Mouse (Mus musculus): ENCODE measurements around the gene Ppp1r36. TPM values are rescaled to one million over a fixed set of nuclear protein-coding genes. Genes with fewer than 3 reads are reported as not detected.

Gene Ppp1r36
- polyA plus RNA-seq, 1 experiment from 2014 or later, result 2.7 TPM

GRCm38 (mm10) chr12:76463391-76463790, 46.1 kb downstream of the Ppp1r36 start:
- no peaks in the 10 kb centered on the region for H3K4me1 ChIP-seq
- H3K27ac ChIP-seq, result no peak overlapping the region
- H3K9ac ChIP-seq, result no peak overlapping the region
- H3K4me2 ChIP-seq (replicated peaks), result no peak overlapping the region
- H3K36me3 ChIP-seq, result no peaks in the 10 kb centered on the region
- no peaks in the 10 kb centered on the region for H3K9me3 ChIP-seq (replicated peaks)
- H3K27me3 ChIP-seq, result no peaks in the 10 kb centered on the region
- no peak overlapping the region for H3K4me3 ChIP-seq
- WGBS, result 90% methylated on average over 8 of the region's 9 CpGs
- ATAC-seq (ENCODE audit: low FRiP score), result no peak

- H3K4me1 ChIP-seq, result no peaks in the 10 kb centered on the region
- H3K36me3 ChIP-seq, result no peaks in the 10 kb centered on the region
- no peak overlapping the region for H3K4me2 ChIP-seq (replicated peaks)
- no peaks in the 10 kb centered on the region for H3K27me3 ChIP-seq
- H3K27ac ChIP-seq, result no peak overlapping the region
- H3K9me3 ChIP-seq (replicated peaks), result no peaks in the 10 kb centered on the region
- 80% methylated on average over 12 of the region's 12 CpGs for WGBS
- no peak overlapping the region for H3K4me3 ChIP-seq
- no peak for ATAC-seq (ENCODE audit: low FRiP score)
- no peak overlapping the region for H3K9ac ChIP-seq
Observed at GRCm38 (mm10) chr12:76464651-76465252, 47.4 kb downstream of the Ppp1r36 start.

DNA sequence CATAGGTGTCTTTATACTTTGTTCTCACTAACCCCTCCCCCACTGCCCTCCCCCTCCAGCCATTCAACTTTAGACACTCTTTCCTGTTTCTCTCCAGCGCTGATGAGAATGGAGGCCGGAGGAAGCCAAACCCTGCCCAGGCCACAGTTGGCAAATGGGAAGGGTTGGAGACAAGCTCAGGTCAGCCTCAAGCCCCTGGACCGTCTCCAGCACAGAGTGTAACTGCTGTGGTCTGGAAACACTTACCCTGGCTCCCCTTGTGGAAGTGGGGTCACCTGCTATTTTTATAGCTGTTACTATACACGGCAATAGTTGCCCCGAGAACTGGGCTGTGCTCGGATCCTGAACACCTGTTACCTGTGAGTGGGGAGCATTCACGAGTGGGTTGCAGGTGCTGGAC, 49.3 kb downstream of the Ppp1r36 start:
- Histone ChIP-seq H3K36me3 (no peaks in the 10 kb centered on the region), H3K4me1 (no peaks in the 10 kb centered on the region), H3K27me3 (no peaks in the 10 kb centered on the region), H3K9ac (no peak overlapping the region), H3K9me3 (replicated peaks) (no peaks in the 10 kb centered on the region), H3K4me3 (no peak overlapping the region), H3K4me2 (replicated peaks) (no peak overlapping the region), H3K27ac (no peak overlapping the region)
- 81% methylated on average over 7 of the region's 7 CpGs for WGBS
- ATAC-seq (ENCODE audit: low FRiP score), result no peak

- H3K9me3 ChIP-seq (replicated peaks), result no peaks in the 10 kb centered on the region
- no peaks in the 10 kb centered on the region for H3K4me1 ChIP-seq
- no peak overlapping the region for H3K4me2 ChIP-seq (replicated peaks)
- H3K27me3 ChIP-seq, result no peaks in the 10 kb centered on the region
- no peak overlapping the region for H3K9ac ChIP-seq
- 73% methylated on average over 7 of the region's 7 CpGs for WGBS
- H3K4me3 ChIP-seq, result no peak overlapping the region
- no peak for ATAC-seq (ENCODE audit: low FRiP score)
- no peak overlapping the region for H3K27ac ChIP-seq
- H3K36me3 ChIP-seq, result no peaks in the 10 kb centered on the region
Observed at GRCm38 (mm10) chr12:76467256-76467655, 49.9 kb downstream of the Ppp1r36 start.

DNA sequence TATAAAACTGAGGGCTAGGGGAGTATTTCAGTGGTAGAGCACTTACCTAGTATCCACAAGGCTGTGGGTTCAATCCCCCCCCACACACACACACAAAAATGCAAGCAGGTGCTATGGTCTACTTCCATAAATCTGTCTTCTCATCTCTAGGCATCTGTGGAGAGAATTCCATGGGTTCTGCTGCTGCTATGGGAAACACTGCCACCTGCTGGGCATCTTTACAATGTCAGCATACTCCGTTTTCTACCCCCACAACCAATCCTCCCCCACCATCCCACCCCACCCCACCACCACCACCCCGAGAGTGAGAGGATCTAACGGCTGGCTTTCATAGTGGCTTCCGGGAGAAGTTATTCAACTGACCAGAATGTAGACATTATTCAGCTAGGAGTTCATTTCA, 54.7 kb downstream of the Ppp1r36 start:
- no peak for ATAC-seq (ENCODE audit: low FRiP score)

DNA sequence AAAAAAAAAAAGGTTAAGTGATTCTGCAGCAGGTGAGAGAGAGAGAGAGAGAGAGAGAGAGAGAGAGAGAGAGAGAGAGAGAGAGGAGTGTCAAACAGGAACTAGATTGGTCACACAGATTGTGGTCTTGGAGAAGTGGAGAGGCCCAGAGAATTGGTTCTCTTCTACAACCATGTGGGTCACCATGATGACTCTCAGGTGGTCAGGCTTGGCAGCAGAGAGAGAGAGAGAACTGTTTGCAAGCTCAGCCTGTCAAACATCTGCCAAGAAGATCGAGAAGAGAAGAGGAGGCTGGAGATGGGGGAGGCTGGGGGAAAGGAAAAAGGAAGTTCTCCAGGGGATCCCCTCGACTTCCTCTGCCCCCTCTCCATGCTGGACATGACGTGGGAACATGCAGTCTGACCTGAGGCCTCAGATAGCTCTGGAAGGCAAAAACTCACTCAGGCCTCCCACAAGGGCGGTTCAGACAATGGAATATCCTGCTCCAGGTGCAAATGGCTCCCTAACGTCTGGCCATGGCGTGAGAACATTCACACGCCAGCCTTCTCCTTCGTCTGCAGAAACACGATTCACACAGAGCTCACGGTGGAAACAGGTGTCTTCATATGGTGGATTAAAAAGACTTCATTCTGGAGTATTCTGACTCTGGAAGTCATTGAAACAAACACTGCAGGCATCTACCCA, 56.4 kb downstream of the Ppp1r36 start:
- Histone ChIP-seq H3K27ac (no peak overlapping the region), H3K27me3 (no peaks in the 10 kb centered on the region), H3K4me3 (no peak overlapping the region), H3K4me1 (no peaks in the 10 kb centered on the region; the same call in 1 of the 2 replicates), H3K36me3 (no peaks in the 10 kb centered on the region), H3K9me3 (replicated peaks) (no peaks in the 10 kb centered on the region), H3K9ac (no peak overlapping the region), H3K4me2 (replicated peaks) (no peak overlapping the region)
- no peak for ATAC-seq (ENCODE audit: low FRiP score)
- WGBS, result 81% methylated on average over 10 of the region's 10 CpGs

More for the DNA sequence above, 54.7 kb downstream of the Ppp1r36 start:
- Histone ChIP-seq H3K9ac (no peak overlapping the region), H3K4me2 (replicated peaks) (no peak overlapping the region), H3K27me3 (no peaks in the 10 kb centered on the region), H3K36me3 (no peaks in the 10 kb centered on the region), H3K27ac (no peak overlapping the region), H3K4me1 (no peaks in the 10 kb centered on the region), H3K9me3 (replicated peaks) (no peaks in the 10 kb centered on the region), H3K4me3 (no peak overlapping the region)
- WGBS, result 14% methylated on average over 4 of the region's 4 CpGs

DNA sequence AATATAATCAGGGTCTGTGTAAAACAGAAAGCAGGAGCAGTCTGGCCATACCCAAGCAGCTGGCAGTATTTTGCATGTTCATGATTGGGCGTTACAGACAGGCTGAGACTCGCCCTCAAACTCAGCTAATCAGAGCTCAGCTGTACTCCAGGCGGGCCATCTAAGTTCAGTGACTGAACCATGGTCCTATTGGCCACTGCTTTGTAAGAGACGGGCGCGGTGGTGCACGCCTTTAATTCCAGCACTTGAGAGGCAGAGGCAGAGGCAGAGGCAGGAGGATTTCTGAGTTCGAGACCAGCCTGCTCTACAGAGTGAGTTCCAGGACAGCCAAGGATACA, 56.9 kb downstream of the Ppp1r36 start:
- H3K27ac ChIP-seq, result no peak overlapping the region
- 89% methylated on average over 8 of the region's 8 CpGs for WGBS
- H3K9ac ChIP-seq, result no peak overlapping the region
- no peaks in the 10 kb centered on the region; the same call in 1 of the 2 replicates for H3K4me1 ChIP-seq
- no peaks in the 10 kb centered on the region for H3K36me3 ChIP-seq
- H3K4me2 ChIP-seq (replicated peaks), result no peak overlapping the region
- no peak overlapping the region for H3K4me3 ChIP-seq
- H3K9me3 ChIP-seq (replicated peaks), result no peaks in the 10 kb centered on the region
- ATAC-seq (ENCODE audit: low FRiP score), result no peak
- H3K27me3 ChIP-seq, result no peaks in the 10 kb centered on the region

DNA sequence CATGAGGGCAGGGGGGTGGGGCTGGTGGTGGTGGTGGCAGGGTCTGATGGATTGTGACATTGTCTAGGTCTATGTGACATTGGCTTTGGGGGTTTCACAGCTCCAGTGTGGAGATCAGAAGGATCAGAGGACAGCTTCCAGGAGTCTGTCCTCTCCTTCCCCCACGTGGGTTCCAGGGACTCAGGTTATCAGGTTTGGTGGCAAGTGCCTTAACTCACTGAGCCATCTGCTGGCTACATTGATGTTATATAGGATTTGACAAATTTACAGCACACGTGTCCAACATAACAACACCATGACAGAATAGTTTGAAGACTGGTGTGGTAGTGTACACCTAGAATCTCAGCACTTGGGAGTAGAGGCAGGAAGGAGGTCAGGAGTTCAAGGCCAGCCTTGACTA, 57.5 kb downstream of the Ppp1r36 start:
- no peak overlapping the region for H3K27ac ChIP-seq
- no peak for ATAC-seq (ENCODE audit: low FRiP score)
- H3K36me3 ChIP-seq, result no peaks in the 10 kb centered on the region
- H3K4me1 ChIP-seq, result no peaks in the 10 kb centered on the region; the same call in 1 of the 2 replicates
- H3K4me3 ChIP-seq, result no peak overlapping the region
- no peaks in the 10 kb centered on the region for H3K9me3 ChIP-seq (replicated peaks)
- H3K27me3 ChIP-seq, result no peaks in the 10 kb centered on the region
- H3K9ac ChIP-seq, result no peak overlapping the region
- WGBS, result 45% methylated on average over 2 of the region's 2 CpGs
- H3K4me2 ChIP-seq (replicated peaks), result no peak overlapping the region

GRCm38 (mm10) chr12:76476146-76476545, 58.8 kb downstream of the Ppp1r36 start:
- Histone ChIP-seq H3K27ac (no peak overlapping the region), H3K36me3 (no peaks in the 10 kb centered on the region), H3K9me3 (replicated peaks) (no peaks in the 10 kb centered on the region), H3K9ac (no peak overlapping the region), H3K4me2 (replicated peaks) (no peak overlapping the region), H3K27me3 (no peaks in the 10 kb centered on the region), H3K4me3 (no peak overlapping the region), H3K4me1 (no peaks in the 10 kb centered on the region; the same call in 1 of the 2 replicates)
- WGBS, result 100% methylated on average over 1 of the region's 1 CpGs
- ATAC-seq (ENCODE audit: low FRiP score), result no peak

DNA sequence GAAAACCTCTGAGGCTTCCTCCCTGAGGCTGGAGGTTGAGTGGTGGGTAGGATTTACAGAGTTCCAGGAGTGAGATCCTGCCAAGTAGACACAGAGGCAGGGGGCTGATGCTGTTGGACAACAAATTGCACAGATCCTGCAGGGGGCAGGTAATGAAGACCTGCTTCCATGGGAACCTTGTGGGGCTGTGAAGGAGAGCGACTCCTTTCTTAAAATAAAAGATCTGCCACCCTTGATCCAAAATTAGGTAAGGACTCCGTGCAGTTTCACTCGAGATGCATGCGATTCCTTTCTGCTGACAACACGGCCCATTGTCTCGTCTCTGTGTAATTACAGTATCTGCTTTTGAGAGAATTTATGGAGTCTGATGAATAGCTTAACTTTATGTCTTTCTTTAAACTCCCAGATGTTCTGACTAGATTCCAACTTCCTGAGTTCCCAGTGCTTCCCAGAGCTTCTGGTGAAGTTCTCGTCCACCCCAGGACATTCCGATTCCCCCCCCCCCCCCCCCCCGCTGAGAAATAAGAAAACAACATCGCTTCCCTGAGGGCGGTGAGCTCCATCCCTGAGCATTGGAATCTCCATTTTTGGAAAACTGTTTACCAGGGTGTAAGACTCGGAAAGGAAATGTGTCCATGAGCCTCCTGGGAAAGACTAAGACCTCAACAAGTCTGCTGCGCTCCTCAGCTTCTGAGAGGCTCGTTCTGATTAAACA, 61.1 kb downstream of the Ppp1r36 start:
- H3K4me2 ChIP-seq (replicated peaks), result no peak overlapping the region
- H3K9me3 ChIP-seq (replicated peaks), result no peaks in the 10 kb centered on the region
- no peak overlapping the region for H3K4me3 ChIP-seq
- no peak overlapping the region for H3K9ac ChIP-seq
- WGBS, result 46% methylated on average over 14 of the region's 14 CpGs
- H3K27me3 ChIP-seq, result no peaks in the 10 kb centered on the region
- no peaks in the 10 kb centered on the region; the same call in 1 of the 2 replicates for H3K4me1 ChIP-seq
- no peak overlapping the region for H3K27ac ChIP-seq
- no peak for ATAC-seq (ENCODE audit: low FRiP score)
- no peaks in the 10 kb centered on the region for H3K36me3 ChIP-seq

DNA sequence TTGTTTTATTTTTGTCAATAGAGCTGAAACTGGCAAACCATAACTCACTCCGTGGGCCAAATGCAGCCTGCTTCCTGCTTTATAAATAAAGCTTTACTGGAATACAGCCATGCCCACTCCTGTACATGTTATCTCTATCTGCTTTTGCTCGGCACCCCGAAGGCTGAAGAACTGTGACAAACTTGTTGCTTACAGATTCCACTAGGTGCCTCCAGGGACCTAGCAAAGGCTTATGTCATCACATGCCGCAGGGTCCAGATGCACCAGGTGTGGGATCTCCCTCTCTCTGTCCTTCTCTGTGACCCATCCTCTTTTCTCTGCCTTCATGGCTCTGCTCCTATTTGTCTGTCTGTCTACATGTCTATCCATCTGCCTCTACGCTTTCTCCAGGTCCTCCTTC, 61.8 kb downstream of the Ppp1r36 start:
- 73% methylated on average over 5 of the region's 5 CpGs for WGBS
- Histone ChIP-seq H3K27ac (no peak overlapping the region), H3K9me3 (replicated peaks) (no peaks in the 10 kb centered on the region), H3K36me3 (no peaks in the 10 kb centered on the region), H3K27me3 (no peaks in the 10 kb centered on the region), H3K4me3 (no peak overlapping the region), H3K9ac (no peak overlapping the region), H3K4me2 (replicated peaks) (no peak overlapping the region), H3K4me1 (no peaks in the 10 kb centered on the region; the same call in 1 of the 2 replicates)
- no peak for ATAC-seq (ENCODE audit: low FRiP score)

GRCm38 (mm10) chr12:76479836-76480495, 62.6 kb downstream of the Ppp1r36 start:
- Histone ChIP-seq H3K9ac (no peak overlapping the region), H3K9me3 (replicated peaks) (no peaks in the 10 kb centered on the region), H3K4me2 (replicated peaks) (no peak overlapping the region), H3K27ac (no peak overlapping the region), H3K36me3 (no peaks in the 10 kb centered on the region), H3K27me3 (no peaks in the 10 kb centered on the region), H3K4me3 (no peak overlapping the region), H3K4me1 (no peaks in the 10 kb centered on the region; the same call in 1 of the 2 replicates)
- no peak for ATAC-seq (ENCODE audit: low FRiP score)
- WGBS, result 88% methylated on average over 4 of the region's 4 CpGs

Data from hindbrain, embryonic 12.5 days (tissue).